Mouse (Mus musculus) cerebellum, adult 2 months (tissue): ENCODE results near the gene Nop2.

Experiments used
- CTCF ChIP-seq: fragments of 200-500 bp; IDR thresholded peaks from 2 replicates; pipeline ENCODE4 v1.5.1; 2011; ENCODE audit warnings: low read depth, mild to moderate bottlenecking, control low read depth, low read length, moderate library complexity, borderline replicate concordance; ENCODE audit not compliant: insufficient read depth
- POLR2A ChIP-seq: fragments of 200-500 bp; IDR thresholded peaks from 2 replicates; pipeline ENCODE4 v1.6.1; 2011; ENCODE audit warnings: low read length, control low read depth, borderline replicate concordance; ENCODE audit not compliant: insufficient read depth

DNA sequence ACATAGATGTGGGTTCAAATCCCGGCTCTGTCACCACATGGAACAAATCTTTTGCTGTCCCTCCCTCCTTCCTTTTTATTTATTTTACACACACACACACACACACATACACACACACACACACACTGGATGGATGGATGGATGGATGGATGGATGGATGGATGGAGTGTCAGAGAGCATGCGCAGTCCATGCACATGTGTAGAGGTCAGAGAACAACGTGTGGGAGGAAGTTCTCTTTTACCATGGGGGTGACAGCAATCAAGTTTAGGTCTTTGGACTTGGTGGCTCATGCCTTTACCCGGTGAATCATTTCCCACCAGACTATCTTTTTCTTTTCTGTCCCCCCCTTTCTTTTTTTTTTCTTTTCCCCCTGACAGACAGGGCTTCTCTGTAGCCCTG lies 22.0 kb downstream of the Nop2 start:
- TF ChIP-seq CTCF: no peak
- TF ChIP-seq POLR2A: no peak
